Mouse (Mus musculus) forebrain, postnatal 0 days (tissue): ENCODE results near the gene Zan. TPM values are rescaled to one million over a fixed set of nuclear protein-coding genes. Genes with fewer than 3 reads are reported as not detected.

ENCODE experiments used
- ATAC-seq: fragments of 200-750 bp; cut with Nextera tagmentation; 2 replicates; pipeline ENCODE4 v1.8.0; 2017; ENCODE audit warnings: mild to moderate bottlenecking, moderate library complexity
- DNase-seq: peaks from one replicate; pipeline ENCODE4 v3.0.0-alpha.2; 2015
- H3K27ac ChIP-seq: fragments of 300-500 bp; sonication (generic); 2 replicates; pipeline ENCODE4 v1.5.1; 2014; ENCODE audit warnings: low read depth, mild to moderate bottlenecking, antibody characterized with exemption, low read length, moderate library complexity, mixed read lengths
- H3K27me3 ChIP-seq: fragments of 300-500 bp; sonication (generic); 2 replicates; pipeline ENCODE4 v1.6.1; 2014; ENCODE audit warnings: mild to moderate bottlenecking, low read length, mixed read lengths; ENCODE audit not compliant: insufficient read depth
- H3K36me3 ChIP-seq: fragments of 300-500 bp; sonication (generic); 2 replicates; pipeline ENCODE4 v1.6.1; 2014; ENCODE audit warnings: mild to moderate bottlenecking, moderate library complexity; ENCODE audit not compliant: insufficient read depth
- H3K4me1 ChIP-seq: fragments of 300-500 bp; sonication (generic); 2 replicates; pipeline ENCODE4 v1.6.1; 2014; ENCODE audit warnings: antibody characterized with exemption; ENCODE audit not compliant: insufficient read depth
- H3K4me2 ChIP-seq: fragments of 300-500 bp; sonication (generic); 2 replicates; pipeline ENCODE4 v1.6.1; 2014; ENCODE audit warnings: low read depth, mild to moderate bottlenecking, moderate library complexity
- H3K4me3 ChIP-seq: fragments of 300-500 bp; sonication (generic); 2 replicates; pipeline ENCODE4 v1.5.1; 2014; ENCODE audit warnings: low read depth, low read length, mixed read lengths
- H3K9ac ChIP-seq: fragments of 300-500 bp; sonication (generic); 2 replicates; pipeline ENCODE4 v1.6.1; 2014; ENCODE audit warnings: mild to moderate bottlenecking
- H3K9me3 ChIP-seq: fragments of 300-500 bp; sonication (generic); 2 replicates; pipeline ENCODE4 v1.6.1; 2016; ENCODE audit warnings: low read length
- CTCF ChIP-seq: sonication (generic); IDR thresholded peaks from 2 replicates; pipeline ENCODE4 v1.5.1; 2016; ENCODE audit warnings: antibody characterized with exemption, control low read depth, low read depth
- WGBS: fragments of 180-500 bp; shearing (Covaris S2); extraction: QIAGEN DNeasy Blood & Tissue Kit; methylation state at CpG from one replicate; pipeline ENCODE4 v1.1.7; 2014; 5-methylcytosine and 5-hydroxymethylcytosine counted together
- polyA plus RNA-seq: library from polyadenylated mRNA; unstranded; fragments of >200 nt; fragmentation: Nextera tagmentation; extraction: Ambion mirVana; gene quantifications from 2 replicates; pipeline ENCODE4 v1.2.1, GENCODE M21; 2015
- total RNA-seq: library from RNA; depleted of rRNA; stranded (reverse); fragments of >200 nt; gene quantifications from 2 replicates; pipeline ENCODE4 v1.2.3, GENCODE M21; 2014; rRNA removed

The Zan gene
- total RNA-seq: 0.31 and 0.62 TPM in 2 replicates
- polyA plus RNA-seq: 0.08 and 0.14 TPM in 2 replicates

GRCm38 (mm10) chr5:137476964-137477363, at the start of gene Zan:
Gene Zan (minus strand): TSS chr5:137477064.
- ATAC-seq: no peak
- DNase-seq: no peak
- H3K9me3 ChIP-seq: no peaks in the 10 kb centered on the region
- H3K4me2 ChIP-seq: no peak within 1 kb of the TSS
- no peak within 1 kb of the TSS for H3K27ac ChIP-seq
- TF ChIP-seq CTCF: no peak
- H3K36me3 ChIP-seq: no peaks in the 10 kb centered on the region
- H3K4me1 ChIP-seq: no peaks in the 10 kb centered on the region; the same call in 1 of the 2 replicates
- no peak within 1 kb of the TSS for H3K4me3 ChIP-seq
- no peaks in the 10 kb centered on the region for H3K27me3 ChIP-seq
- no peak within 1 kb of the TSS for H3K9ac ChIP-seq
- WGBS: 88% methylated on average over 5 of the region's 5 CpGs

DNA sequence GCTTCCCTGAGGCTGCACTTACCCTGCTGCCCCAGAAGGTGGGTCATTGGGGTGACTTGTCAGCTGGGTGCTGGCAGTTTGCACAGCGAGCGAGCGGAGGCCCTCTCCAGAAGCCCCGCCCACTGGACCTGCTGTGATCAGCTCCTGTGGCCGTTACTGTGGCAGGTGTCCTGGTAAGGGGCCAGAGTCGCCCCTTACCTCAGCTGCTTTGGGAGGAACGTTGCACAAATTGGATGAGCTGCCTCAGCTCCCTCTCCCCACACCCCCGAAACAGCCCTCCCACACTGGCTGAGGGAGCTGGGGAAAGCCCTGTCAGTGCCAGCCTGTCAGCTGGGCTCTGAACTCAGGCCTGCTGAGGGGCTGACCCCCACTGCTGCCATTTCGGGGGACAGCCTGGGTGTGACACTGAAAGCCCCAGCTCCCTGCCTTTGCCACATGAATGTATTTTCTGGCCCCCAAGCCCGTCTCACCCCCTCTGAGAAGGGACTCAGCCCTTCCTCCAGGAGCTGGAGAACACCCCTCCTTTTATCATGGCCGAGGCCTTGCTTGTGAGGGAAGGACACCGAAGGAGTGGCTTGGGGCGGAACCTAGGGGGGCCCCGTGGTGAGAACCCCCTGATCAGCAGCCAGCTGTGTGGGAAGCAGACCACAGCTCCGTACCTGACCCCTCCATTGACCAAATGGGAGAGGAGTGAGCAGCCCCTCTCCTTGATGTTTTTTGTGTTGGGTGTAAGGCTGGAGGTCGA, 49.5 kb upstream of the Zan start:
- no peak overlapping the region for H3K9ac ChIP-seq
- no peak overlapping the region for H3K4me3 ChIP-seq
- DNase-seq (no peak), ATAC-seq (no peak)
- peak overlapping the region; percentile 57; the same call in 1 of the 2 replicates for H3K27ac ChIP-seq
- H3K27me3 ChIP-seq: no peaks in the 10 kb centered on the region
- H3K9me3 ChIP-seq: no peaks in the 10 kb centered on the region
- 37% methylated on average over 16 of the region's 16 CpGs for WGBS
- H3K36me3 ChIP-seq: peaks cover 80% of the 10 kb centered on the region
- H3K4me1 ChIP-seq: no peaks in the 10 kb centered on the region
- H3K4me2 ChIP-seq: no peak overlapping the region
- TF ChIP-seq CTCF: no peak

DNA sequence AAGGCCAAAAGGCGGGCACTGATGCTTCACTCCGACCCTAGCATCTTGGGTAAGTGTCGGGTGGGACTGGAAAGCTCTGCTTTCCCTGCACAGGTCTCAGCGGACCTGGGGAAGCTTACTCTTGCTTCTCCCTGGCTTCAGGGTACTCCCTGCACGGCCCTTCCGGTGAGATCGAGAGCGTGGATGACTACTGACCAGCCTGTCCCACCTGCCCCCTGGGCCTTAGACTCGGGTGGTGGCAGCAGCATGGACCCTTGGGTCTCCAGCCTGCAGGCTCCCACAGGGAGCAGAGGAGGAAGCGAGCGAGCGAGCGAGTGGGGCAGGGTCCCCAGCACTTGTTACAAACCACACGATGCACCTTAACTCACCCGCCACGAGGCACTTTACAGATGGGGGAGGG, 48.6 kb upstream of the Zan start:
- ATAC-seq: no peak
- Histone ChIP-seq H3K36me3 (peaks cover 89% of the 10 kb centered on the region), H3K4me1 (no peaks in the 10 kb centered on the region), H3K9ac (no peak overlapping the region), H3K27me3 (no peaks in the 10 kb centered on the region), H3K9me3 (no peaks in the 10 kb centered on the region), H3K4me3 (no peak overlapping the region), H3K4me2 (no peak overlapping the region), H3K27ac (peak overlapping the region; percentile 45; the same call in 1 of the 2 replicates)
- no peak for TF ChIP-seq CTCF
- DNase-seq: no peak
- 70% methylated on average over 16 of the region's 16 CpGs for WGBS

GRCm38 (mm10) chr5:137524671-137525070, 47.8 kb upstream of the Zan start:
- H3K36me3 ChIP-seq: peaks cover 93% of the 10 kb centered on the region
- H3K9me3 ChIP-seq: no peaks in the 10 kb centered on the region
- H3K27me3 ChIP-seq: no peaks in the 10 kb centered on the region
- no peaks in the 10 kb centered on the region for H3K4me1 ChIP-seq
- ATAC-seq (no peak), DNase-seq (no peak)
- 87% methylated on average over 13 of the region's 13 CpGs for WGBS
- H3K9ac ChIP-seq: no peak overlapping the region
- no peak overlapping the region for H3K4me3 ChIP-seq
- no peak for TF ChIP-seq CTCF
- H3K4me2 ChIP-seq: no peak overlapping the region
- no peak overlapping the region for H3K27ac ChIP-seq

DNA sequence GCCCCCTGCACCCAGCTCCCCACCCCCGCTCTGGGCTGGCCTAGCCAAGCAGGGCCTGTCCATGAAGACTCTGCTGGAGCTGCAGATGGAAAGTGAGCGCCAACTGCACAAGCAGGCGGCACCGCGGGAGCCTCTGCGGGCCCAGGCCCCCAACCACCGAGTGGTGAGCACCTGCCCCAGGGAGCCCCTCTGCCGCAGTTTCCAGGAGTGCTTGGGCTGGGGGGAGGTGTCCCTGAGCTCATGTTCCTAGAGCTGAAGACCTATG, 47.3 kb upstream of the Zan start:
- DNase-seq: no peak
- H3K27ac ChIP-seq: no peak overlapping the region
- TF ChIP-seq CTCF: no peak

GRCm38 (mm10) chr5:137523396-137524250, 46.8 kb upstream of the Zan start:
- no peak for TF ChIP-seq CTCF
- Histone ChIP-seq H3K36me3 (peaks cover 93% of the 10 kb centered on the region), H3K4me2 (no peak overlapping the region), H3K4me3 (no peak overlapping the region), H3K9me3 (no peaks in the 10 kb centered on the region), H3K27me3 (no peaks in the 10 kb centered on the region), H3K4me1 (no peaks in the 10 kb centered on the region), H3K27ac (no peak overlapping the region), H3K9ac (no peak overlapping the region)
- no peak for DNase-seq
- WGBS: 82% methylated on average over 24 of the region's 25 CpGs
- ATAC-seq: no peak

More for the DNA sequence above, 47.3 kb upstream of the Zan start:
- ATAC-seq: no peak
- Histone ChIP-seq H3K9ac (no peak overlapping the region), H3K4me2 (no peak overlapping the region), H3K27me3 (no peaks in the 10 kb centered on the region), H3K9me3 (no peaks in the 10 kb centered on the region), H3K36me3 (peaks cover 93% of the 10 kb centered on the region), H3K4me1 (no peaks in the 10 kb centered on the region), H3K4me3 (no peak overlapping the region)
- 85% methylated on average over 8 of the region's 8 CpGs for WGBS

- no peak overlapping the region for H3K9ac ChIP-seq
- WGBS: 72% methylated on average over 11 of the region's 11 CpGs
- no peaks in the 10 kb centered on the region for H3K4me1 ChIP-seq
- H3K27ac ChIP-seq: no peak overlapping the region
- no peak overlapping the region for H3K4me3 ChIP-seq
- no peak for DNase-seq
- H3K27me3 ChIP-seq: no peaks in the 10 kb centered on the region
- no peaks in the 10 kb centered on the region for H3K9me3 ChIP-seq
- ATAC-seq: no peak
- TF ChIP-seq CTCF: 0 out of 2 replicates have a peak, but pooled peaks have one; percentile 1
- H3K4me2 ChIP-seq: no peak overlapping the region
- H3K36me3 ChIP-seq: peaks cover 87% of the 10 kb centered on the region
Measured at GRCm38 (mm10) chr5:137522711-137523110, 45.8 kb upstream of the Zan start.
